Mouse (Mus musculus): ENCODE measurements around the gene Cald1. TPM values are rescaled to one million over a fixed set of nuclear protein-coding genes. Genes with fewer than 3 reads are reported as not detected.

Gene Cald1
- polyA plus RNA-seq, 1 experiment from 2014 or later: 132 TPM

DNA sequence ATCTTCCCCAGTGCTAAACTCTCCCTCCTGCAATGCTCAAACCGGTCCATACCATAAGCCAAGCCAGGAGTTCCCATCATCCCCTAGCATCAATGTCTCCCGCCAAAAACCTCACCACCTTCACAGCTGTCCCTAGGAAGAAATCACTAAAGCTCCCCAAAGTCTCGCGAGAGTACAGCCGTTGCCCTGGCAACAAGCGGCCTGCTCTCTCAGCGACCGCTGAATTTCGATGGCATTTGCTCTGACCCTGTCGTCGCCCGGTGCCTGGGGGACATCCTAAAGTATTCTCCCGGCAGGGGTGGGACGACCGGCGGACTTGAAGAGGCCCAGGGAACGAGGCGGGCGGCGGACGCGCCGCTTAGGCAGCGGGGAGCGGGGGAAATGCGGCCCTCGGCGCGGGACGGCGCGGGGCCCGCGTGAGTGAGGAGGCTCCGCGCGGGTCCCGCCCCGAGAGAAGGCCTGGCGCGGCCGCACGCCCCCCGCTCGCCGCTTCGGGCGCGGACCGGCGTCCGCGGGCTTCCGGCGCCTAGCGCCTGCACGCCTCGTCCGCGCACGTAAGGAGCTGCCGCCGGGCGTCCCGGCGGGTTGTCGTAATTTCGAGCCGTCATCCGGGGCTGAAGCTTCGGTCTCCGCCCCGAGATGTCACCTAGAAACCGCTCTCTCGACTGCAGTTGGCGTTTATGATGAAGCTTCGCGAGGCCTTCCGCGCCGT, 182.1 kb downstream of the Cald1 start, which contains the start of gene Agbl3:
Agbl3 (plus strand) TSS at position 202 of the 712 bp plus-strand sequence.
- Histone ChIP-seq H3K27ac (ENCODE audit: low read depth, low read length) (peak within 1 kb of the TSS; percentile 88), H3K27me3 (ENCODE audit: control insufficient read depth, insufficient read depth, low read length) (peaks cover 2% of the 10 kb centered on the region; the same call in 1 of the 2 replicates), H3K9ac (ENCODE audit: low read length) (peak within 1 kb of the TSS; percentile 83), H3K4me2 (ENCODE audit: low read depth, low read length, severe bottlenecking) (peak within 1 kb of the TSS; percentile 80), H3K9me3 (ENCODE audit: control insufficient read depth, low read length) (no peaks in the 10 kb centered on the region), H3K4me3 (ENCODE audit: low read depth, low read length) (peak within 1 kb of the TSS; percentile 52), H3K4me1 (replicated peaks; ENCODE audit: control insufficient read depth, insufficient read depth, low read length) (peaks cover 2% of the 10 kb centered on the region; the same call in 1 of the 2 replicates), H3K36me3 (ENCODE audit: control insufficient read depth, insufficient read depth, low read length) (no peaks in the 10 kb centered on the region)
- DNase-seq (ENCODE audit: low spot score) (peak; percentile 96), ATAC-seq (replicated peaks; ENCODE audit: low FRiP score) (peak; percentile 93)
- WGBS: under 1% methylated on average over 72 of the region's 81 CpGs

DNA sequence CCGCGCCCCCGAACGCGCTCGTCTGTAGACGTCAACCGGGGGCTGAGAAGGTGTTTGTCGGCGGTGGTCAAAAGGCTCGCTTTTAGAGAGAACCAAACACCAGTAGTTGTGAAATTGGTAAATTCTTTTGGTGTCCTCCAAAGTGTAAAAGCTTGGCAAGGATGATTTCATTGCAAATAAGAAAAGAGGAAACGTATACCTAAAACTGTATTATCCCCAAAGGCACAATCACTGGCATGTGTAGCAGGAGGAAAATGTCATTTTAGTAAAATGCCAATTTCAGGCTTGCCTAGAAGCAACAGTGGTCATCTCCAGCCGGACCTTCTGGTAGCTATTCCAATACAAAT, 182.6 kb downstream of the Cald1 start:
- Histone ChIP-seq H3K9me3 (ENCODE audit: control insufficient read depth, low read length) (no peaks in the 10 kb centered on the region), H3K36me3 (ENCODE audit: control insufficient read depth, insufficient read depth, low read length) (no peaks in the 10 kb centered on the region), H3K4me2 (ENCODE audit: low read depth, low read length, severe bottlenecking) (peak overlapping the region; percentile 80), H3K4me1 (replicated peaks; ENCODE audit: control insufficient read depth, insufficient read depth, low read length) (peaks cover 2% of the 10 kb centered on the region; the same call in 1 of the 2 replicates), H3K27me3 (ENCODE audit: control insufficient read depth, insufficient read depth, low read length) (peaks cover 2% of the 10 kb centered on the region; the same call in 1 of the 2 replicates), H3K4me3 (ENCODE audit: low read depth, low read length) (peak overlapping the region; percentile 52), H3K9ac (ENCODE audit: low read length) (peak overlapping the region; percentile 83), H3K27ac (ENCODE audit: low read depth, low read length) (peak overlapping the region; percentile 88; the same call in 1 of the 2 replicates)
- 8% methylated on average over 13 of the region's 13 CpGs for WGBS
- DNase-seq (ENCODE audit: low spot score) (no peak), ATAC-seq (replicated peaks; ENCODE audit: low FRiP score) (no peak; the same call in 1 of the 2 replicates)

DNA sequence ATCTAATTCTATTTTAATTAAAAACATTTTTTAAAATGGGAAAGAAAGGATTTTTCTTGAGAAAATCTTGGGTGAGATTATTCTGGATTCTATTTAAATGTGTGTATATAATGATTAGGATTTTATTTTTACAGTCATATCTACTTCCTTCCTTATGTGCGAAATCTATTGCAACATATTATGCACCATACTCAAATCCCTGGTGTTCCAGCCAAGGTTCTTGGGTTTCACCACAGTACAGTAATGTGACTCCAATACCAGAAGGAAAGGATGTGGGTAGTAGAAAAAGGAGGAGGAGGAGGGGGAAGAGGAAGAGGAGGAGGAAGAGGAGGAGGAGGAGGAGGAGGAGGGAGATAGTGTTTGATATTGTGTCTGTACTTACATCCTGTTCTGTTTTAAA, 184.2 kb downstream of the Cald1 start:
- no peak overlapping the region for H3K4me2 ChIP-seq (ENCODE audit: low read depth, low read length, severe bottlenecking)
- no peak overlapping the region for H3K27ac ChIP-seq (ENCODE audit: low read depth, low read length)
- H3K9me3 ChIP-seq (ENCODE audit: control insufficient read depth, low read length): no peaks in the 10 kb centered on the region
- WGBS: 94% methylated on average over 1 of the region's 1 CpGs
- H3K27me3 ChIP-seq (ENCODE audit: control insufficient read depth, insufficient read depth, low read length): peaks cover 2% of the 10 kb centered on the region; the same call in 1 of the 2 replicates
- no peaks in the 10 kb centered on the region for H3K36me3 ChIP-seq (ENCODE audit: control insufficient read depth, insufficient read depth, low read length)
- ATAC-seq (replicated peaks; ENCODE audit: low FRiP score): no peak
- H3K4me3 ChIP-seq (ENCODE audit: low read depth, low read length): no peak overlapping the region
- DNase-seq (ENCODE audit: low spot score): no peak
- H3K4me1 ChIP-seq (replicated peaks; ENCODE audit: control insufficient read depth, insufficient read depth, low read length): peaks cover 2% of the 10 kb centered on the region; the same call in 1 of the 2 replicates
- no peak overlapping the region for H3K9ac ChIP-seq (ENCODE audit: low read length)

GRCm38 (mm10) chr6:34796881-34797280, 198.6 kb downstream of the Cald1 start:
- H3K27ac ChIP-seq (ENCODE audit: low read depth, low read length): no peak overlapping the region
- H3K4me3 ChIP-seq (ENCODE audit: low read depth, low read length): no peak overlapping the region
- H3K36me3 ChIP-seq (ENCODE audit: control insufficient read depth, insufficient read depth, low read length): no peaks in the 10 kb centered on the region
- H3K9ac ChIP-seq (ENCODE audit: low read length): no peak overlapping the region
- no peaks in the 10 kb centered on the region for H3K27me3 ChIP-seq (ENCODE audit: control insufficient read depth, insufficient read depth, low read length)
- H3K9me3 ChIP-seq (ENCODE audit: control insufficient read depth, low read length): no peaks in the 10 kb centered on the region
- 87% methylated on average over 3 of the region's 3 CpGs for WGBS
- DNase-seq (ENCODE audit: low spot score): no peak
- no peak overlapping the region for H3K4me2 ChIP-seq (ENCODE audit: low read depth, low read length, severe bottlenecking)
- H3K4me1 ChIP-seq (replicated peaks; ENCODE audit: control insufficient read depth, insufficient read depth, low read length): no peaks in the 10 kb centered on the region
- ATAC-seq (replicated peaks; ENCODE audit: low FRiP score): no peak

DNA sequence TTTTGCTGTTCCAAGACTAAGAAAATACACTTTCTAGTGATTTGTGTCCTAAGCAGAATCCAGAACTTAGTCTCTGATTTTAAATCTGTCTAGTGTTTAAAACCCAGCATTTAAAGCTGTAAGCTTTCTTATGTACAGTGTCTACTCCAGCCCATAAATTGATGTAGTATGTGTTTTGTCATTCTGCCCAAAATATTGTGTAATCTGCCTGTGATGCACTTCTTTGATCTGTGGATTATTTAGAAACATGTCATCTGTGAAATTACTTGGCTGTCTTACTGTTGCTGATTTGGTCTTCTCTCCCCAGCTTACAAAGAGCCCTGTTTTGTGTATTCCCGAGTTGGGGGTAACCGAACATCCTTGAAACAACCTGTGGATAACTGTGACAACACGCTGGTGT, 199.6 kb downstream of the Cald1 start:
- no peak overlapping the region for H3K4me2 ChIP-seq (ENCODE audit: low read depth, low read length, severe bottlenecking)
- H3K27me3 ChIP-seq (ENCODE audit: control insufficient read depth, insufficient read depth, low read length): no peaks in the 10 kb centered on the region
- no peak overlapping the region for H3K9ac ChIP-seq (ENCODE audit: low read length)
- DNase-seq (ENCODE audit: low spot score) (no peak), ATAC-seq (replicated peaks; ENCODE audit: low FRiP score) (no peak)
- H3K9me3 ChIP-seq (ENCODE audit: control insufficient read depth, low read length): no peaks in the 10 kb centered on the region
- no peaks in the 10 kb centered on the region for H3K36me3 ChIP-seq (ENCODE audit: control insufficient read depth, insufficient read depth, low read length)
- no peaks in the 10 kb centered on the region for H3K4me1 ChIP-seq (replicated peaks; ENCODE audit: control insufficient read depth, insufficient read depth, low read length)
- WGBS: 84% methylated on average over 3 of the region's 3 CpGs
- H3K27ac ChIP-seq (ENCODE audit: low read depth, low read length): no peak overlapping the region
- H3K4me3 ChIP-seq (ENCODE audit: low read depth, low read length): no peak overlapping the region

DNA sequence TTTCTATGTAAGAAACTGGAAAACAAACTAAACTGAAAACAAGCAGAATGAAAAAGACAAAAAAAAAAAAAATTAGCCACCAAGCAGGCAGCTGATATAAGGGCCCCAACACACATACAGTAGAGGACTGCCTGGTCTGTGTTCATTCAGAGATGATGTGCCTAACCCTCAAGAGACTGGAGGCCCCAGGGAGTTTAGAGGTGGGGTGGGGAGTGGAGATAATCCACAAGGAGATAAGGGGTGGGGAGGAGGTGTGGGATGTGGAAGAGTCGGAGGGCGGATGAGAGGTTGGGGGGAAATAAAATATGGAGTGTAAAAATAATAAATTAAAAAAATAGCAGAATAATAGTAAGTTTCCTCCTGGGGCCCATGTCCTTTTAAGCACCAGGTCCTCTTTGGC, 207.3 kb downstream of the Cald1 start:
- no peaks in the 10 kb centered on the region for H3K4me1 ChIP-seq (replicated peaks; ENCODE audit: control insufficient read depth, insufficient read depth, low read length)
- no peaks in the 10 kb centered on the region for H3K36me3 ChIP-seq (ENCODE audit: control insufficient read depth, insufficient read depth, low read length)
- no peaks in the 10 kb centered on the region for H3K27me3 ChIP-seq (ENCODE audit: control insufficient read depth, insufficient read depth, low read length)
- DNase-seq (ENCODE audit: low spot score) (no peak), ATAC-seq (replicated peaks; ENCODE audit: low FRiP score) (no peak)
- H3K4me3 ChIP-seq (ENCODE audit: low read depth, low read length): no peak overlapping the region
- H3K4me2 ChIP-seq (ENCODE audit: low read depth, low read length, severe bottlenecking): no peak overlapping the region
- 91% methylated on average over 2 of the region's 2 CpGs for WGBS
- no peaks in the 10 kb centered on the region for H3K9me3 ChIP-seq (ENCODE audit: control insufficient read depth, low read length)
- H3K27ac ChIP-seq (ENCODE audit: low read depth, low read length): no peak overlapping the region
- H3K9ac ChIP-seq (ENCODE audit: low read length): no peak overlapping the region

DNA sequence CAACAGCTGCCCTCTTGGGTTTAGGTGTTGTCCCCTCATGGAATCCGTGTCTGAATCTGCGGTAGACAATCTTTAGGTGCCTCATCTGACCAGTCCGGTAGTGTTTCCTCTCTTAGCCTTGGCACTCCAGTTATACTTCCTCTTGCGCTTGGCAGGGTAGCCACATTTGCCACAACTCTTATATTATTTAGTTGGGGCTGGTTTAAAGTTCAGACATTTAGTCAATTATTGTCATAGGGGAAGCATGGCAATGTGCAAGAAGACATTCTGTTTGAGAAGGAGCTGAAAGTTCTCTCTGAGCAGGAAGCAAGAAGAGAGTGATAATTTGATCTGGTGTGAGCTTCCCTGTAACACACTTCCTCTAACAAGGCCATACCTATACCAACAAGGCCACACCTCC, 212.4 kb downstream of the Cald1 start:
- H3K4me3 ChIP-seq (ENCODE audit: low read depth, low read length): no peak overlapping the region
- 93% methylated on average over 4 of the region's 4 CpGs for WGBS
- no peaks in the 10 kb centered on the region for H3K36me3 ChIP-seq (ENCODE audit: control insufficient read depth, insufficient read depth, low read length)
- H3K4me1 ChIP-seq (replicated peaks; ENCODE audit: control insufficient read depth, insufficient read depth, low read length): no peaks in the 10 kb centered on the region
- H3K9me3 ChIP-seq (ENCODE audit: control insufficient read depth, low read length): no peaks in the 10 kb centered on the region
- no peaks in the 10 kb centered on the region for H3K27me3 ChIP-seq (ENCODE audit: control insufficient read depth, insufficient read depth, low read length)
- ATAC-seq (replicated peaks; ENCODE audit: low FRiP score): no peak
- DNase-seq (ENCODE audit: low spot score): no peak
- H3K4me2 ChIP-seq (ENCODE audit: low read depth, low read length, severe bottlenecking): no peak overlapping the region
- H3K27ac ChIP-seq (ENCODE audit: low read depth, low read length): no peak overlapping the region
- no peak overlapping the region for H3K9ac ChIP-seq (ENCODE audit: low read length)

GRCm38 (mm10) chr6:34824406-34824805, 226.1 kb downstream of the Cald1 start:
- Histone ChIP-seq H3K4me2 (ENCODE audit: low read depth, low read length, severe bottlenecking) (no peak overlapping the region), H3K9ac (ENCODE audit: low read length) (no peak overlapping the region), H3K4me3 (ENCODE audit: low read depth, low read length) (no peak overlapping the region), H3K9me3 (ENCODE audit: control insufficient read depth, low read length) (no peaks in the 10 kb centered on the region), H3K4me1 (replicated peaks; ENCODE audit: control insufficient read depth, insufficient read depth, low read length) (no peaks in the 10 kb centered on the region), H3K36me3 (ENCODE audit: control insufficient read depth, insufficient read depth, low read length) (no peaks in the 10 kb centered on the region), H3K27me3 (ENCODE audit: control insufficient read depth, insufficient read depth, low read length) (no peaks in the 10 kb centered on the region), H3K27ac (ENCODE audit: low read depth, low read length) (no peak overlapping the region)
- DNase-seq (ENCODE audit: low spot score) (no peak), ATAC-seq (replicated peaks; ENCODE audit: low FRiP score) (no peak)
